Mouse (Mus musculus): Measurements from ENCODE around the gene Pgm2. TPM values are rescaled to one million over a fixed set of nuclear protein-coding genes. Genes with fewer than 3 reads are reported as not detected.

The Pgm2 gene
- polyA plus RNA-seq, 1 experiment from 2014 or later = 35.2 TPM

DNA sequence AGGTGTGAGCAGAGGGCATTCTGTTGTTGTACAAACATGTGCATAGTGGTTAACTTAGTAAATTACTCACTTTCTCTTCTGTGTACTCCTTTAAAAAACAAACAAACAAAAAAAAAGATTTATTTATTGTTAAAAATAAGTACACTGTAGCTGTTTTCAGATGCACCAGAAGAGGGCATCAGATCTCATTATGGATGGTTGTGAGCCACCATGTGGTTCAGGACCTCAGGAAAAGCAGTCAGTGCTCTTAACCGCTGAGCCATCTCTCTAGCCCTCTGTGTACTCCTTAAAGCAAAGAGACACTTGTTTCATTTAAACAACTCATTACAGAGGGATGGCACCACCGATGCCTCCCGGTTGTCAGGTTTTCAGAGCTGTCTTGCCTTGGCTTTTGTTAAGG is 16.5 kb downstream of the Pgm2 start:
- no peak overlapping the region for H3K4me3 ChIP-seq (ENCODE audit: low read depth, low read length)
- H3K9me3 ChIP-seq (ENCODE audit: control insufficient read depth, low read length) = no peaks in the 10 kb centered on the region
- ATAC-seq (replicated peaks; ENCODE audit: low FRiP score, low TSS enrichment, low read depth) (no peak), DNase-seq (ENCODE audit: low spot score) (no peak)
- H3K4me1 ChIP-seq (replicated peaks; ENCODE audit: control insufficient read depth, insufficient read depth, low read length) = no peaks in the 10 kb centered on the region
- H3K9ac ChIP-seq (ENCODE audit: low read length) = no peak overlapping the region
- WGBS = 58% methylated on average over 3 of the region's 3 CpGs
- peaks cover 85% of the 10 kb centered on the region for H3K36me3 ChIP-seq (ENCODE audit: control insufficient read depth, insufficient read depth, low read length)
- no peak overlapping the region for H3K27ac ChIP-seq (ENCODE audit: low read depth)
- no peaks in the 10 kb centered on the region for H3K27me3 ChIP-seq (replicated peaks; ENCODE audit: control insufficient read depth, insufficient read depth, low read length)
- H3K4me2 ChIP-seq (ENCODE audit: low read length) = no peak overlapping the region

- H3K4me3 ChIP-seq (ENCODE audit: low read depth, low read length) = no peak overlapping the region
- H3K9me3 ChIP-seq (ENCODE audit: control insufficient read depth, low read length) = peaks cover 13% of the 10 kb centered on the region
- no peak for DNase-seq (ENCODE audit: low spot score)
- WGBS = 78% methylated on average over 3 of the region's 3 CpGs
- no peak overlapping the region for H3K4me2 ChIP-seq (ENCODE audit: low read length)
- no peaks in the 10 kb centered on the region for H3K4me1 ChIP-seq (replicated peaks; ENCODE audit: control insufficient read depth, insufficient read depth, low read length)
- H3K9ac ChIP-seq (ENCODE audit: low read length) = no peak overlapping the region
- ATAC-seq (replicated peaks; ENCODE audit: low FRiP score, low TSS enrichment, low read depth) = no peak
- no peak overlapping the region for H3K27ac ChIP-seq (ENCODE audit: low read depth)
- peaks cover 89% of the 10 kb centered on the region for H3K36me3 ChIP-seq (ENCODE audit: control insufficient read depth, insufficient read depth, low read length)
- H3K27me3 ChIP-seq (replicated peaks; ENCODE audit: control insufficient read depth, insufficient read depth, low read length) = no peaks in the 10 kb centered on the region
Measured at GRCm38 (mm10) chr5:64112360-64112759, 19.6 kb downstream of the Pgm2 start.

- no peaks in the 10 kb centered on the region for H3K27me3 ChIP-seq (replicated peaks; ENCODE audit: control insufficient read depth, insufficient read depth, low read length)
- WGBS = 92% methylated on average over 6 of the region's 6 CpGs
- no peak overlapping the region for H3K4me2 ChIP-seq (ENCODE audit: low read length)
- no peak overlapping the region for H3K27ac ChIP-seq (ENCODE audit: low read depth)
- H3K4me1 ChIP-seq (replicated peaks; ENCODE audit: control insufficient read depth, insufficient read depth, low read length) = no peaks in the 10 kb centered on the region
- DNase-seq (ENCODE audit: low spot score) = no peak
- H3K9ac ChIP-seq (ENCODE audit: low read length) = no peak overlapping the region
- H3K36me3 ChIP-seq (ENCODE audit: control insufficient read depth, insufficient read depth, low read length) = peaks cover 75% of the 10 kb centered on the region
- H3K9me3 ChIP-seq (ENCODE audit: control insufficient read depth, low read length) = peaks cover 13% of the 10 kb centered on the region
- no peak overlapping the region for H3K4me3 ChIP-seq (ENCODE audit: low read depth, low read length)
- ATAC-seq (replicated peaks; ENCODE audit: low FRiP score, low TSS enrichment, low read depth) = no peak
Measured at GRCm38 (mm10) chr5:64114210-64114609, 21.5 kb downstream of the Pgm2 start.

DNA sequence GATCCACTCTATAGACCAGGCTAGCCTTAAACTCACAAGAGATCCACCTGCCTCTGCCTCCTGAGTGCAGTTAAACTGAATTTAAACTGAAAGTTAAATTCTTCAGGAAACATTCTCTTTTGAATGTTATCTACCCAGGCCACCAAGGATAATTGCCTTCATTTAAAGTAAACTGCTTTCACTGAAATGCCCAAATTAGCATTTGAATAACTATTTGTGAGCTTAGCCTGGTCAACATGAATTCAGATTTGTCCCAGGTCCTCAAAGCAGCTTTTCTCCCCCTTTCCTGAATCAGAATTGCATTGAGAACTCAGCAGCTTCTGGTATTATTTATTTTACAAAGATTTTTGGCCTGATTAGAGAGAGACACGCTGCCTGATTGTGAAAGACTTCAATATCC is 24.4 kb downstream of the Pgm2 start:
- 87% methylated on average over 1 of the region's 1 CpGs for WGBS
- H3K4me1 ChIP-seq (replicated peaks; ENCODE audit: control insufficient read depth, insufficient read depth, low read length) = no peaks in the 10 kb centered on the region
- H3K27me3 ChIP-seq (replicated peaks; ENCODE audit: control insufficient read depth, insufficient read depth, low read length) = no peaks in the 10 kb centered on the region
- DNase-seq (ENCODE audit: low spot score) (no peak), ATAC-seq (replicated peaks; ENCODE audit: low FRiP score, low TSS enrichment, low read depth) (no peak)
- no peak overlapping the region for H3K27ac ChIP-seq (ENCODE audit: low read depth)
- peaks cover 50% of the 10 kb centered on the region for H3K36me3 ChIP-seq (ENCODE audit: control insufficient read depth, insufficient read depth, low read length)
- H3K9ac ChIP-seq (ENCODE audit: low read length) = no peak overlapping the region
- H3K9me3 ChIP-seq (ENCODE audit: control insufficient read depth, low read length) = peaks cover 13% of the 10 kb centered on the region
- no peak overlapping the region for H3K4me2 ChIP-seq (ENCODE audit: low read length)
- H3K4me3 ChIP-seq (ENCODE audit: low read depth, low read length) = no peak overlapping the region

GRCm38 (mm10) chr5:64125783-64126182 is 33.0 kb downstream of the Pgm2 start:
- ATAC-seq (replicated peaks; ENCODE audit: low FRiP score, low TSS enrichment, low read depth) (no peak), DNase-seq (ENCODE audit: low spot score) (no peak)
- no peak overlapping the region for H3K4me2 ChIP-seq (ENCODE audit: low read length)
- WGBS = 79% methylated on average over 5 of the region's 5 CpGs
- no peak overlapping the region for H3K27ac ChIP-seq (ENCODE audit: low read depth)
- H3K9ac ChIP-seq (ENCODE audit: low read length) = no peak overlapping the region
- no peak overlapping the region for H3K4me3 ChIP-seq (ENCODE audit: low read depth, low read length)
- H3K27me3 ChIP-seq (replicated peaks; ENCODE audit: control insufficient read depth, insufficient read depth, low read length) = no peaks in the 10 kb centered on the region
- no peaks in the 10 kb centered on the region for H3K9me3 ChIP-seq (ENCODE audit: control insufficient read depth, low read length)
- H3K36me3 ChIP-seq (ENCODE audit: control insufficient read depth, insufficient read depth, low read length) = peaks cover 20% of the 10 kb centered on the region
- no peaks in the 10 kb centered on the region for H3K4me1 ChIP-seq (replicated peaks; ENCODE audit: control insufficient read depth, insufficient read depth, low read length)

DNA sequence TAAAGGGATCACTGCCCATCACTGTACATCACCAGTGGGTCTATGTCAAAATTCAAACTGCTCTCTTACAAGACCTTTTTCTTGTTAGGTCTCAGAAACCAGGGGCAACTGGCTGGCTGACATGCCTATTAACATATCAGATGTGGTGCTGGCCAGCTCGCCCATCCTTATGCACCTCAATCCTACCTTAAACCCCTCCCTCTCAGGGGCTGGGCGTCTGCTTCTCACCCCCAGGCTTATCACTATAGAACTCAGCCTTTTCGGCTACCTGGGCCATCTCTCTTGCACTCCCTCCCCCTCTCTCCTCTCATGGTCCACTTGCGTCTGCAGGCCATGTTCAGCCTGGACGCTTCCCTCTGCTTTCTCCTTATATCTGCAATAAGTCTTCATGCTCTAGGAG is 38.8 kb downstream of the Pgm2 start:
- no peak overlapping the region for H3K4me3 ChIP-seq (ENCODE audit: low read depth, low read length)
- no peaks in the 10 kb centered on the region for H3K9me3 ChIP-seq (ENCODE audit: control insufficient read depth, low read length)
- DNase-seq (ENCODE audit: low spot score) (no peak), ATAC-seq (replicated peaks; ENCODE audit: low FRiP score, low TSS enrichment, low read depth) (no peak)
- H3K36me3 ChIP-seq (ENCODE audit: control insufficient read depth, insufficient read depth, low read length) = peaks cover 18% of the 10 kb centered on the region
- no peak overlapping the region for H3K27ac ChIP-seq (ENCODE audit: low read depth)
- WGBS = 73% methylated on average over 5 of the region's 5 CpGs
- H3K9ac ChIP-seq (ENCODE audit: low read length) = no peak overlapping the region
- H3K4me2 ChIP-seq (ENCODE audit: low read length) = no peak overlapping the region
- no peaks in the 10 kb centered on the region for H3K4me1 ChIP-seq (replicated peaks; ENCODE audit: control insufficient read depth, insufficient read depth, low read length)
- no peaks in the 10 kb centered on the region for H3K27me3 ChIP-seq (replicated peaks; ENCODE audit: control insufficient read depth, insufficient read depth, low read length)

DNA sequence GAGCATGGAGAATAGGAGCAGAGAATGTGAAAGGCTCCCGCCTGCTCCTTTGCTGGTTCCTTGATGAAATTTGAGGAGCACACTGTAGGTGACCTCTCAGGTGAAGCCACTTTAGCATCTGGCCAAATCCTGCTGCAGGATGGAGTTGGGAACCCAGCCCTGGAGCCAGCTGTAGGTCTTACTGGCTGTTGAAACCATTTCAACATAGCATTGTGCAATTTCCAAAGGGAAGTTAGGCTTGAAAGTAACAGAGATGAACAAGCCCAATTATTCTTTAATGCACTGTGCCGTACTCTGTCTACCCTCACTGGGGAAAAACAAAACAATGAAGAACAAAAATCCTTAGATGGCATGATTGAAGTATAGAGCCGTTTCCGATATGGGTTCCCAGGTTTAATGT is 41.2 kb downstream of the Pgm2 start:
- WGBS = 90% methylated on average over 4 of the region's 4 CpGs
- no peak overlapping the region for H3K4me3 ChIP-seq (ENCODE audit: low read depth, low read length)
- H3K4me1 ChIP-seq (replicated peaks; ENCODE audit: control insufficient read depth, insufficient read depth, low read length) = no peaks in the 10 kb centered on the region
- DNase-seq (ENCODE audit: low spot score) = no peak
- H3K9ac ChIP-seq (ENCODE audit: low read length) = no peak overlapping the region
- H3K36me3 ChIP-seq (ENCODE audit: control insufficient read depth, insufficient read depth, low read length) = peaks cover 4% of the 10 kb centered on the region; the same call in 1 of the 2 replicates
- no peak for ATAC-seq (replicated peaks; ENCODE audit: low FRiP score, low TSS enrichment, low read depth)
- H3K27ac ChIP-seq (ENCODE audit: low read depth) = no peak overlapping the region
- H3K27me3 ChIP-seq (replicated peaks; ENCODE audit: control insufficient read depth, insufficient read depth, low read length) = no peaks in the 10 kb centered on the region
- H3K9me3 ChIP-seq (ENCODE audit: control insufficient read depth, low read length) = no peaks in the 10 kb centered on the region
- H3K4me2 ChIP-seq (ENCODE audit: low read length) = no peak overlapping the region

GRCm38 (mm10) chr5:64136325-64136724 is 43.6 kb downstream of the Pgm2 start:
- Histone ChIP-seq H3K4me1 (replicated peaks; ENCODE audit: control insufficient read depth, insufficient read depth, low read length) (no peaks in the 10 kb centered on the region), H3K36me3 (ENCODE audit: control insufficient read depth, insufficient read depth, low read length) (no peaks in the 10 kb centered on the region), H3K27me3 (replicated peaks; ENCODE audit: control insufficient read depth, insufficient read depth, low read length) (no peaks in the 10 kb centered on the region), H3K9me3 (ENCODE audit: control insufficient read depth, low read length) (no peaks in the 10 kb centered on the region), H3K4me3 (ENCODE audit: low read depth, low read length) (no peak overlapping the region), H3K4me2 (ENCODE audit: low read length) (no peak overlapping the region), H3K9ac (ENCODE audit: low read length) (no peak overlapping the region), H3K27ac (ENCODE audit: low read depth) (no peak overlapping the region)
- DNase-seq (ENCODE audit: low spot score) (no peak), ATAC-seq (replicated peaks; ENCODE audit: low FRiP score, low TSS enrichment, low read depth) (no peak)
- WGBS = 75% methylated on average over 5 of the region's 5 CpGs

- no peaks in the 10 kb centered on the region for H3K27me3 ChIP-seq (replicated peaks; ENCODE audit: control insufficient read depth, insufficient read depth, low read length)
- DNase-seq (ENCODE audit: low spot score) = no peak
- ATAC-seq (replicated peaks; ENCODE audit: low FRiP score, low TSS enrichment, low read depth) = no peak
- H3K4me3 ChIP-seq (ENCODE audit: low read depth, low read length) = no peak overlapping the region
- H3K4me1 ChIP-seq (replicated peaks; ENCODE audit: control insufficient read depth, insufficient read depth, low read length) = no peaks in the 10 kb centered on the region
- H3K9me3 ChIP-seq (ENCODE audit: control insufficient read depth, low read length) = no peaks in the 10 kb centered on the region
- H3K9ac ChIP-seq (ENCODE audit: low read length) = no peak overlapping the region
- no peaks in the 10 kb centered on the region for H3K36me3 ChIP-seq (ENCODE audit: control insufficient read depth, insufficient read depth, low read length)
- no peak overlapping the region for H3K27ac ChIP-seq (ENCODE audit: low read depth)
- H3K4me2 ChIP-seq (ENCODE audit: low read length) = no peak overlapping the region
- 84% methylated on average over 3 of the region's 3 CpGs for WGBS
Measured at GRCm38 (mm10) chr5:64140202-64140601, 47.5 kb downstream of the Pgm2 start.
